Mouse (Mus musculus): ENCODE measurements around the gene Kcnj14.

Gene Kcnj14

DNA sequence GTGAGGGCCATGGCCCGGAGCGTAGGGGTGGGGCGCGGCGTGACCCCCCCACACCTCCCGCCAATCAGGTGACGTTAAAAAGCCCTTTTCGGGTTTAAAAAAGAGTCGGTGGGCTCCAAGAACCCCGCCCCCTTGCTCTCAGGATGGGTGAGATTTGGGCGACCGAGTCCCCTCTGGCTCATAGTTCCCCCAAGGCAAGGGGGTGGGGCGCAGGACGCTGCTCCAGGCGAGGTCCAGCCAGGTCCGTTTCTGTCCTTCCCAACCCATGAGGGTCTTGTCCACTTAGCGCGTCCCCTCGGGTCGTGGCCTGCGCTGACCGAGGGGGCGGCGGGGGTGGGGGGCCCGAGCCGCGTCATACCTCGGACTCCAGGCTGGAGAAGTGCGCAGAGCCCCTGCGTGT lies 7.8 kb upstream of the Kcnj14 start:
- DNase-seq (ENCODE audit: low spot score in 2 of 2), result no peak

DNA sequence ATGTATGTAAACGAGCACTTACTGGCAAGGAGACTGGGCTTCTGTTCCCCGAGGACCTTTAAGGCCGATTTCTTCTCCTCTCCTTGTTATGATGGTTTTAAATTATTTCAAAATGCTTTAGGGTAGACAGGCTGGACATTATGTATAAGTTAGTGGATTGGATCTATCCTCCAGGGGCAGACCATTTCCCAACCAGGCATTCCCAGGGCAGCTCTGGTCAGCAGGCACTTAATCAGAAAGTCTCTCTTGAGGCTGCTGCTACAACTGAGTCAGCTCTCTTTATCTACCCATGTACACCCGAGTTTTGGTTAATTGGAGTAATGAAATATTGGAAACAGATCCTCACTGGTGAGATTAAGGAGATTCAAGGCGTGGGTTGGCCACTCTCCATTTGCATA lies 6.5 kb upstream of the Kcnj14 start:
- DNase-seq (ENCODE audit: low spot score in 2 of 2), result no peak

DNA sequence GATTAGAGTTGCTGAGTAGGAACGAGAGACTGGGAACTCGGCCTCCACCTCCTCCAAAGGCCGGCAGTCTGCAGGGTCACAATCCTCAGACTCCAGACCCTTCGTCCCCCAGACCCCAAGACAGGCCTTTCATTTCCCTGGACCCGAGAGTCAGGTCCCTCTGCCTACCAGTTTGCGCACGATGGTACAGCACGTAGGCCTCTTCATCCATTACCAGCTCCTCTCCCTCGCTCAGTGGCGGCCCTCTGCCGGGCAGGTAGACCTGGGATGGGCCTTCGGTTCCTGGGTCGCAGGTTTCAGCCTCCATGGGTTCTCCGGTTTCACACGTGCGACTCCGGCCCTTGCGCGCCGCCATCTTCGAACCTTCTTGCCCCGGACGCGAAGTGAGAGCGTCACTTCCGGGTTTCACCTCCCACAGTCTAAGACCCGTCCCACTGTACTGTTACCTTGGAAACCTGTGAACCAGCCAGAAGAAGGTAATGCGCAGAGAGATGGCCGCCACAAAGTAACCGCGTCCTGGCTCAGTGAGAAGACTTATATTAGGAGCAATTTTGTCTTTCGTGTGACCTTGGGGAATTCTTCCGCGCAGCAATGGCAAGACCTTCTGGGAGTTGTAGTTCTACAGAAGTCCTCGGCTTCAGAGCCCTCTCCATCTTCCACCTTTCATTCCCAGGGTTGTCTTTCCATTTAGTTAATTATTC lies 6.0 kb upstream of the Kcnj14 start, which contains the start of gene Grwd1:
Gene Grwd1, minus strand, starts transcription at position 518 of the 701 bp plus-strand sequence.
- peak; percentile 81 to 85 for DNase-seq (ENCODE audit: low spot score in 2 of 2)

DNA sequence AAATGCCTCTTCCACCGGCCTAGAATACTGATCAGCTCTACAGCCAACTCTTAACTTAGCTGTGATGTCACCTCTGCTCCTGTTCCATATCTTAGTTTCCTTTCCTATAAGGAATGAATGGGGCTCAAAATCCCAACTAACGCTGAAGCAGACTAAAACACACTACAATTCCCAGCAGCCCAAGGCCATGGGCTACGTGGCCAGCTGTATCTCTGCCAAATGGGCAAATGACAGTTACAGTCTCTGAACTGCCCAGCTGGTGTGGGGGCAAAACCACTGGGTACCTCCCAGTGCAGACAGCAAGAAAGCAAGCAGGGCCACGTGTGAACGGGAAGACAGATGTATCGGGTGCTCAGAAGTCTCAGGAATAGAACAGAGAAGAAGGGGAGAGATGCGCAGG lies 2.0 kb upstream of the Kcnj14 start:
- DNase-seq (ENCODE audit: low spot score in 2 of 2), result no peak

GRCm38 (mm10) chr7:45820913-45821312 lies 3.7 kb downstream of the Kcnj14 start:
- DNase-seq (ENCODE audit: low spot score in 2 of 2), result no peak

DNA sequence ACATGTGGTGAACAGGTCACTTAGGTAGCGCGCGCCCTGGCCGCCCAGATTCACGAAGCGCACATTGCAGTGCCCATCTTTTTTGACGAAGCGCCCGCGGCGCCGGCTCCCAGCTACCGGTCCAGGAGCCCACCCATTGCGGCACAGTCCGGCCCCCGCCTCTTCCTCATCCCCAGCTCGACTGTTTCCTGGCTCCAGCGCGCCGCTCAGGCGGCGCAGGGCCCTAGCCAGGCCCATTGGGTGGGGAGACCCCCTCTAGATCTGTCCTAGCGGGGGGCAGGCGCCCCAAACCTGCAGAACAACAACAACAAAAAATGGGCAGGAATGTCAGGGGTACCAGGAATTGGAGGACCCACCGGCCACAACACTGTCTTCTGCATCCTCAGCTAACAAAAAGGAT lies 4.7 kb downstream of the Kcnj14 start:
- DNase-seq (ENCODE audit: low spot score in 2 of 2), result no peak

GRCm38 (mm10) chr7:45815984-45816351 lies 8.6 kb downstream of the Kcnj14 start:
- DNase-seq (ENCODE audit: low spot score in 2 of 2), result no peak

- DNase-seq (ENCODE audit: low spot score in 2 of 2), result no peak
Observed at GRCm38 (mm10) chr7:45815323-45815983, 9.1 kb downstream of the Kcnj14 start.

GRCm38 (mm10) chr7:45814841-45815240 lies 9.7 kb downstream of the Kcnj14 start:
- DNase-seq (ENCODE audit: low spot score in 2 of 2), result no peak

- DNase-seq (ENCODE audit: low spot score in 2 of 2), result peak; percentile 97 to 98
Observed at GRCm38 (mm10) chr7:45813787-45814779, 10.5 kb downstream of the Kcnj14 start, which contains the start of gene Cyth2. Gene Cyth2, minus strand, starts transcription at chr7:45814581.

- DNase-seq (ENCODE audit: low spot score in 2 of 2), result no peak
Observed at GRCm38 (mm10) chr7:45812921-45813320, 11.7 kb downstream of the Kcnj14 start.

DNA sequence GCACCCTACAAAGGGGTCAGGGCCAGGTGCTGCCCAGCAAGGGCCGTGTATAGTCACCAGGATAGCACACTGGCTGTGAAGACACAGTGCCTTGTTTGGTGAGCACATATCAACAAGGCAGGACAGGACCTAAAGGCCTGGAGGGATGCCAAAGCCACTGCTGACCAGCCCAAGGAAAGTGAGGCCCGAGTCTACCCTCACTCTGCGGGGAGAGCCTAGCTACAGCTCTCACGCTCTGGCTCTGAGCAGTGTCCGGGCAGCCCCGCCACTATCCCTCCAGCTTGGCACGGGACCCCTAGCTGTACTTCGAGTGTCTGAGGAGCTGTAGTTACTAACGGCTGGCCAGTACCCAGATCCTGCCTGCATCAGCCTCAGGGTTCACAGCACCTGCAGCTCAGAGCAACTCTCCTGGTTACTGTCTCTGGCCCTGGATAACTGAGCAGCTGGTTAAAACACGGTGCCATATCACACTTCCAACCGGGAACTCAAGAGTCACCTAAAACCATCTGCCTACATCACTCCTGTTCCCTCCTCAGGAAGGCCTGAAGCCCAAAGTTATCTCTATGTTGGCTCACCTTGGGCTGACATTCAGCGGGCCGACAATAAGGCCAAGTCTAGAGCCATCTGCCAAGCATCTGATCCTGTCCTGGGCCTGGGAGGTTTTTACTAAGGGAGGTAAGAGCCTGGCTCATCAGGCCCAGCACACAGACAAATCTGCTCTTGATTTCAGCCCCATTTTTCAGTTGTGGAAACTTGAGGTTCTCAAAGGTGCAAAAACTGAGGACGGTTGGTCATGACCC lies 15.1 kb downstream of the Kcnj14 start:
- DNase-seq (ENCODE audit: low spot score in 2 of 2), result no peak

DNA sequence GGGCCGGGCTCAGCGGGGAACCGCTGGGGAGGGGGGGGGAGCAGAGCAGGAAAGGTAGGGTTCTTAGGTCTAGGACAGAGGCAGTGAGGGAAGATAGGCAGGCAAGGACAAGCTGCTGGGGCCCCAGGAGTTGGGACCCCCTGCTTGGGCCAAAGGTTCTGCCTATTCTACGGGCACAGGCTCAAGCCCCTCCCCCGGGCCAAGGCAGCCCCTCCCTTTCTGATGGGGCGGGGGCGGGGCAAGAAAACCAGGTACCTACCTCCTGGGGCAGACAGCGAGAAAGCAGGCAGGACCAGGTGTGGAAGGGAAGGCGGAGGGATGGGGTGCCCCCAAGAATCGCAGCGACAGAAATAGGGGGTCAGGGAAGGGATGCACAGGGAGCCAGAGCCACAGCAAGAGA lies 16.1 kb downstream of the Kcnj14 start:
- no peak for DNase-seq (ENCODE audit: low spot score in 2 of 2)

- no peak for DNase-seq (ENCODE audit: low spot score in 2 of 2)
Observed at GRCm38 (mm10) chr7:45805941-45806340, 18.6 kb downstream of the Kcnj14 start.

DNA sequence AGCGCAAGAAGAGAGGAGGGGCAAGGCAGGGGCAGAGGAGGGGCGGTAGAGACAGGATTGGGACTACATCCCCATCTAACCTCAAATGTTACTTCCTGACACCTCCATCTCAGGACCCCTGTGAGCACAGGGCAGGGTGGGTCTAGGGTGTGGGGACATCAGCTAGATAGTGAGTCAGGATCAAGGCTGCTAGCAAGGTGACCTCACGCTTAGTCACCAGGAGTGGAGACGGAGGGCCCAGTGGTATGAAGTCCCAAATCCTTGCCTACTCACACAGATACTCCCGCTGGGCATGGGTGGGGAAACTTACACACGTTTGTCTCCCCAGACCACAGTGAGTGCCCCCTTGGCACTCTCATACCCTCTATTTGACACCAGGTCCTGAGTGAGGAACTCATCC lies 22.0 kb downstream of the Kcnj14 start:
- no peak for DNase-seq (ENCODE audit: low spot score in 2 of 2)

- DNase-seq (ENCODE audit: low spot score in 2 of 2), result peak; percentile 88 to 92
Observed at GRCm38 (mm10) chr7:45801348-45801747, 23.2 kb downstream of the Kcnj14 start.

GRCm38 (mm10) chr7:45800546-45801204 lies 23.9 kb downstream of the Kcnj14 start:
- DNase-seq (ENCODE audit: low spot score in 2 of 2), result peak in 1 of 2 experiments; percentile 36

DNA sequence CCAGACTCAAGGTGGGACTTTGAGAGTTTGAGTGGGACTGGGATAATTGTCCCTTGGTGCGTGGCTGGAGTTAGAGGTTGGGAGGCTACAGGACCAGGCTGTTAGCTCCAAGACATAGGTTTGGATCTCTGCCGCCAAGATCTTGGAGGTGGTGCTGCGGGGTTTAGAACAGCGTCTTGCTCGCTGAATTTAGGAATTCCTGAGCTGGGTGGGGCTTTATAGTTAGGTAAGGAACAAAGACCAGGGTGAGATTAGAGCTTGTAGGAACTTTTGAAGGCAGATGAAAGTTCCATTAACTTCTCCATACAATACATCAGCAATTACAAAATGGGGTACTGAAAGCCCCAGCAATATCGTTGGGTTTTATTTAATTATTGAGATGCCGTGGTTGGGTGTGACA lies 24.6 kb downstream of the Kcnj14 start:
- no peak for DNase-seq (ENCODE audit: low spot score in 2 of 2)

DNA sequence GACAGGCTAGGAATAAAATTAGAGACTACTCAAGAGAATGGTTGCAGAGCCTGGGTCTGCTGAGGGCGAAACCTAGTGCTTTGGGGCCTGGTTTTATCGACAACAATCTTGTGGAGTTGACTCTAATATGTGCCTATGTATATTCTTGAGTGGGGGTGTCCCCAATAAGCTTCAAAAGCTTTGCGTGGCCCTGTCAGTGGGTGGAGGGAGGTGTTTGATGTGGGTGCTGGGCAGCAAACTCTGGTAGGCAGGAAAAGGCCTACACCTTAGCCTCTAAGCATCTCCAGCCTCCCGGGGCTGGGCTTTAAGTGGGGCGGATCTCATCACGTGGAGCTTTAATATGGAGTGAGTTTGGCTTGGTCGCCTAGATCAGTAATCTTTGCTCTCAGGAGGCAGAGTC lies 25.7 kb downstream of the Kcnj14 start:
- DNase-seq (ENCODE audit: low spot score in 2 of 2), result no peak

DNA sequence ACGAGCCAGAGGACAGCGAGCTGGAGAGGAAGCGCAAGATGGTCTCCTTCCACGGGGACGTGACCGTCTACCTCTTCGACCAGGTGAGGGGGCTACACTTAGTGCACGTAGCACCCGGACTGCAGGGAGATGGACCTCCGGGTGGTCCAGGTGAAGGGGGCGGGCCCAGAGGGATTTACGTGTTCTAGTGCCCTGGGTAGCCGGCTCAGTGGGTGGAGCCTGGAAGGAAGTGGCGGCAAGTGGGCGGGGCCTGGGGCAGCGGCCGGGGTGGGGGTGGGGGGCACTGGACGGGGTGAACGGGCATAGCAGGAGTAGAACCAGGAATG lies 26.1 kb downstream of the Kcnj14 start:
- DNase-seq (ENCODE audit: low spot score in 2 of 2), result no peak
